Mouse (Mus musculus): ENCODE results near the gene Wdr70.

DNA sequence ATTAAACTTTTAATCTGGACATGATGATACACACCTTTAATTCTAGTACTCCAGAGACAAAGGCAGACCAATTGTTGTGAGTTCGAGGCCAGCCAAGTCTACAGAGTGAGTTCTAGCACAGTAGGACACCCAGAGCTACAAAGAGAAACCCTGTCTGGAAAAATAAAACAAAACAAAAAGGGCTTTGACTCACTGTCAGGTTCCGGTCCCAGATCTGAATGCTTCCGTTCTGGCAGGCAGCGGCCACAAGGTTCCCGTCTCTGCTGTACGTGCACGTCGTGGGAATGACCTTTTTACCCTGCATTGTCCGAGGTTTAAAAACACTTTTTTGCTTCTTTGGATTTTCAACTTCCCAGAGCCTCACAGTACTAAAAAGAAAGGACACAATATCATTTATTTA is 122.2 kb downstream of the Wdr70 start:
- no peak for TF ChIP-seq GATA1 (IDR thresholded peaks at IDR 0.05; ENCODE audit: borderline replicate concordance, low read length)
- no peak for TF ChIP-seq FLI1 (IDR thresholded peaks at IDR 0.05; ENCODE audit: low read length)
